ENCODE assay signal across 9 mouse cellular contexts in the genomic region with DNA sequence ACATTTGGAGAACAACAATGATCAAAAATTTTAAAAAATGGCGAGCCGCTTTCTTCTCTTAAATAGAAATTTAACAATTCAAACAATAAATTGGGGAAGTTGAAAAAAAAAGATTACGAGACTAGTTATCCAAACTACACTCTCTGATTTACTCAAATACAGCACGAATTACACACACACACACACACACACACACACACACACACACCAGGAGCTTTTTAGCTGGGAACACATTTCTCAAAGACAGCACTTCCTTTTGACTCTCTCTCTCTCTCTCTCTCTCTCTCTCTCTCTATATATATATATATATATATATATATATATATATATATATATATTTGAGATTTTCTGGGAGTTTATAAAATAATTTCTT. TPM values are rescaled to one million over a fixed set of nuclear protein-coding genes. Genes with fewer than 3 reads are reported as not detected.
DNase-seq lines count a peak whose midpoint lies in the region; ATAC-seq and TF ChIP-seq lines count a peak whose summit lies in the region.
"Had no signal": no experiment of that assay in that cellular context is flagged by ENCODE, and none has a peak within 500 bp of the region (broad histone marks: within the 10 kb centered on the region; RNA-seq: fewer than 3 reads in every experiment).

No protein-coding gene starts in this region.

- no peak for DNase-seq in kidney, adult 8-10 months
- DNase-seq in kidney, adult 2 months: no peak
- DNase-seq in MN1 (ENCODE audit: low spot score): no peak

- no peaks in the 10 kb centered on the region for H3K9me3 ChIP-seq in kidney, embryonic 16.5 days (ENCODE audit: low read length)
- H3K9me3 ChIP-seq in forebrain, embryonic 12.5 days: no peaks in the 10 kb centered on the region
- no peaks in the 10 kb centered on the region for H3K9me3 ChIP-seq in intestine, postnatal 0 days (ENCODE audit: control insufficient read depth)
- H3K9me3 ChIP-seq in neural tube, embryonic 12.5 days: no peaks in the 10 kb centered on the region

- peaks cover 13% of the 10 kb centered on the region; the same call in 1 of the 2 replicates for H3K4me1 ChIP-seq in kidney, embryonic 16.5 days (ENCODE audit: insufficient read depth, low read length)
- peaks cover 32% of the 10 kb centered on the region for H3K4me1 ChIP-seq in forebrain, embryonic 12.5 days
- H3K4me1 ChIP-seq in intestine, postnatal 0 days (replicated peaks; ENCODE audit: control insufficient read depth, insufficient read depth, low read length): no peaks in the 10 kb centered on the region
- H3K4me1 ChIP-seq in neural tube, embryonic 12.5 days: peaks cover 8% of the 10 kb centered on the region
- no peaks in the 10 kb centered on the region for H3K4me1 ChIP-seq in kidney, adult 2 months (ENCODE audit: control insufficient read depth, insufficient read depth, low read length)

- TF ChIP-seq CTCF in intestine, postnatal 0 days (IDR thresholded peaks at IDR 0.05; ENCODE audit: low read depth): no peak
- no peak for TF ChIP-seq CTCF in kidney, adult 2 months (conservative IDR thresholded peaks at IDR 0.05; ENCODE audit: insufficient read depth, insufficient read length, low read depth, low read length)

- H3K36me3 ChIP-seq in kidney, embryonic 16.5 days (ENCODE audit: insufficient read depth, low read length): no peaks in the 10 kb centered on the region
- H3K36me3 ChIP-seq in forebrain, embryonic 12.5 days (replicated peaks): no peaks in the 10 kb centered on the region
- H3K36me3 ChIP-seq in intestine, postnatal 0 days (ENCODE audit: control insufficient read depth, insufficient read depth): no peaks in the 10 kb centered on the region
- no peaks in the 10 kb centered on the region for H3K36me3 ChIP-seq in neural tube, embryonic 12.5 days
- H3K36me3 ChIP-seq in kidney, adult 2 months (ENCODE audit: control insufficient read depth, insufficient read depth, low read length): no peaks in the 10 kb centered on the region
- H3K36me3 ChIP-seq: G1E had no signal

- no peak for ATAC-seq in kidney, embryonic 16.5 days (ENCODE audit: low FRiP score, low TSS enrichment)
- ATAC-seq in forebrain, embryonic 12.5 days (ENCODE audit: low FRiP score): no peak
- no peak for ATAC-seq in intestine, postnatal 0 days
- ATAC-seq in neural tube, embryonic 12.5 days (ENCODE audit: low FRiP score, low read depth): no peak
- ATAC-seq in megakaryocyte progenitor cell, adult 5-6 weeks (replicated peaks; ENCODE audit: poor library complexity): no peak

- TF ChIP-seq POLR2A in kidney, adult 2 months (IDR thresholded peaks at IDR 0.05; ENCODE audit: low read depth, low read length): no peak

- H3K27me3 ChIP-seq in kidney, embryonic 16.5 days (ENCODE audit: insufficient read depth, low read length): peaks cover 36% of the 10 kb centered on the region
- H3K27me3 ChIP-seq in forebrain, embryonic 12.5 days: peaks cover 61% of the 10 kb centered on the region
- H3K27me3 ChIP-seq in intestine, postnatal 0 days (replicated peaks; ENCODE audit: control insufficient read depth, insufficient read depth, low read length): peaks cover 24% of the 10 kb centered on the region; the same call in 1 of the 2 replicates
- H3K27me3 ChIP-seq in neural tube, embryonic 12.5 days (replicated peaks): peaks cover 17% of the 10 kb centered on the region
- no peaks in the 10 kb centered on the region; the same call in 1 of the 2 replicates for H3K27me3 ChIP-seq in kidney, adult 2 months (replicated peaks; ENCODE audit: control insufficient read depth, insufficient read depth, low read length)

- peak overlapping the region; percentile 71 for H3K4me2 ChIP-seq in kidney, embryonic 16.5 days (replicated peaks; ENCODE audit: low read depth, low read length)
- peak overlapping the region; percentile 54 for H3K4me2 ChIP-seq in forebrain, embryonic 12.5 days
- peak overlapping the region; percentile 72 for H3K4me2 ChIP-seq in intestine, postnatal 0 days (replicated peaks; ENCODE audit: low read depth)
- peak overlapping the region; percentile 70 for H3K4me2 ChIP-seq in neural tube, embryonic 12.5 days (replicated peaks)

- no peak overlapping the region for H3K27ac ChIP-seq in kidney, embryonic 16.5 days (ENCODE audit: low read length)
- no peak overlapping the region for H3K27ac ChIP-seq in forebrain, embryonic 12.5 days
- no peak overlapping the region for H3K27ac ChIP-seq in intestine, postnatal 0 days (ENCODE audit: low read depth, low read length)
- no peak overlapping the region for H3K27ac ChIP-seq in neural tube, embryonic 12.5 days
- H3K27ac ChIP-seq in kidney, adult 2 months (ENCODE audit: insufficient read depth, low read depth, low read length): no peak overlapping the region

- H3K9ac ChIP-seq in kidney, embryonic 16.5 days (replicated peaks; ENCODE audit: low read length): no peak overlapping the region
- H3K9ac ChIP-seq in forebrain, embryonic 12.5 days: no peak overlapping the region
- H3K9ac ChIP-seq in intestine, postnatal 0 days (ENCODE audit: low read depth, low read length): no peak overlapping the region
- no peak overlapping the region for H3K9ac ChIP-seq in neural tube, embryonic 12.5 days

- peak overlapping the region; percentile 52 for H3K4me3 ChIP-seq in kidney, embryonic 16.5 days (ENCODE audit: low read length)
- H3K4me3 ChIP-seq in forebrain, embryonic 12.5 days (replicated peaks): no peak overlapping the region
- H3K4me3 ChIP-seq in intestine, postnatal 0 days (ENCODE audit: low read depth, low read length): peak overlapping the region; percentile 49
- H3K4me3 ChIP-seq in neural tube, embryonic 12.5 days: peak overlapping the region; percentile 41; the same call in 1 of the 2 replicates
- H3K4me3 ChIP-seq in kidney, adult 2 months (ENCODE audit: insufficient read depth, low read depth, low read length): no peak overlapping the region

- WGBS in kidney, embryonic 16.5 days: 26% methylated on average over 4 of the region's 4 CpGs
- WGBS in forebrain, embryonic 12.5 days: 5% methylated on average over 4 of the region's 4 CpGs
- WGBS in intestine, postnatal 0 days: 31% methylated on average over 4 of the region's 4 CpGs
- 13% methylated on average over 4 of the region's 4 CpGs for WGBS in neural tube, embryonic 12.5 days
- 63% methylated on average over 4 of the region's 4 CpGs for WGBS in kidney, adult 2 months

RNA-seq across cellular contexts. Expression of a gene that starts 5.9 kb away (rescaled TPM):
- 0.37 TPM in 2 replicates for polyA plus RNA-seq in kidney, embryonic 16.5 days (2015; fragmentation: Nextera tagmentation; extraction: Ambion mirVana)
- 27.4 and 34.9 TPM in 2 replicates for polyA plus RNA-seq in forebrain, embryonic 12.5 days (2016; fragmentation: Nextera tagmentation; extraction: Ambion mirVana)
- 4.0 TPM in 2 replicates for polyA plus RNA-seq in intestine, postnatal 0 days (2015; fragmentation: Nextera tagmentation; extraction: Ambion mirVana)
- polyA plus RNA-seq in neural tube, embryonic 12.5 days (2016; fragmentation: Nextera tagmentation; extraction: Ambion mirVana): 52.0 and 57.1 TPM in 2 replicates
- total RNA-seq in megakaryocyte progenitor cell, adult 5-6 weeks (2015): not detected in 2 replicates
- not detected in 2 replicates for total RNA-seq in megakaryocyte progenitor cell, adult 5-6 weeks (2017)
- 0.05 and 0.08 TPM in 2 replicates for polyA plus RNA-seq in kidney, adult 2 months (2012; rRNA removed)
- polyA plus RNA-seq: G1E had no signal

Comparison
In these comparisons a context has a peak if more than half of its experiments do, and no peak if none do; other contexts are left out.
1. H3K4me3 ChIP-seq: peak in kidney, embryonic 16.5 days (single experiment), intestine, postnatal 0 days (single experiment) and neural tube, embryonic 12.5 days (single experiment); none in forebrain, embryonic 12.5 days (single experiment) and kidney, adult 2 months (single experiment).
2. Peak in every context shown above with its lines, with median percentiles within 50 percentile points of each other: H3K4me2 ChIP-seq.